Mouse (Mus musculus) ovary, postnatal 14 days (tissue): ENCODE data around the gene Tnk1.
"Not testable (repeated sequence)": the region's sequence is repeated elsewhere in the genome, so short reads cannot be mapped to it uniquely, and the experiment has no call there.

ENCODE experiments used
- DNase-seq: peaks from one replicate; pipeline ENCODE4 v3.0.0; 2022; ENCODE audit warnings: low spot score

Gene Tnk1

DNA sequence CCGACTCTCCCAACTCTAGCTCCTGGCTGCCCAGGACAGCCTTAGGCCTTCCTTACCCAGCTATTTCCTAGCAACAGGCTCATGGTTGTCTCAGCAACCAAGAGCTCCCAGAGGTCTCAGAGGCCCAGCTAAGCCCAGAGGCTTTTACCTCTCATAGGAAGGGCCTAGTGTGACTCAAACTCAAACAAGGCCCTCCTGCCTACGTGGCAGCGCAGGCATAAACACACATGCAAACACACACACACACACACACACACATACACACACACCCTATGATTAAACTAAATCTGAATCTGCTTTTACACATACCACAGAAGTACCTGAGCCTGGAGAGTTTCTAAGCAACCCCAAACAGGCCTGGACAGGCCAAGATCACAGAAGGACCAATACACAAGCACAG is 19.9 kb upstream of the Tnk1 start:
- DNase-seq = no peak

DNA sequence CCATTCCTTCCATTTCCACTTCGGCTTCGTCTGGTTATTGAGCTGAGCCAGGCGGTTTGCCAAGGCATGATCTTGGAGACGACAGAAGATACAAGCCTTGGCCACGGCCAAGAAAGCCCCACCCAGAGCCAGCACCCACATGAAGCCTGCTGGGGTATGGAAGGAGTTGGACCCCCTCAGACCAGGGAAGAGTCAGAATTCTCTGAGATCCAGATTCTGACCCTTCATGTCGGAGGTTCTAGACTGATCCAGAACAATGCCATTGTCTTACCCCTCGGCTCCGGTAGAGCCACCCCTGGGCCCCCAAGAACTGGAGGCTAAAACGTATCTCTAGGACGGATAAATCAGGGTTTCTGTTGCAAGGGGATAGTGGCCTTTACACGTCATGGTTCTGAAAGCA is 19.3 kb upstream of the Tnk1 start, which contains the start of gene Tmem95:
Tmem95 (minus strand) TSS at position 141 of the 400 bp plus-strand sequence.
- DNase-seq = no peak

DNA sequence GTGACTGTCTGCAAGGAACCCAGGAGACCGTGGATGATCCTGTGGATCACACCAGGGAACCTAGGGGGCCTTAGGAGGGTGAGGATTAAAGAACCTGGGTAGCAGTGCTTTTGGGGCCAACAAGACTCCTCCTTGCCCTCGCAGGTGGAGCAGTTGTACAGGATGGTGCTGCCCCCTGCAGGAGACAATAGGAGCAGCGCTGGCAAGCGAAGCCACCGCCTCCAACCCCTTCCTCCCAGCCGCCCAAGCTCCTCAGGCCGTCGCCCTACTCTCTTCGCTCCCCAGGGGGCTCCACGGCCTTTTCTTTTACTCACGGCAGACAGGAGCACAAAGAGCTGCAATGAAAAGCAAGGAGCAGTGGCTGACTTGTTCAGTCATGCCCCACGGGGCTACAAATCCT is 18.3 kb upstream of the Tnk1 start:
- DNase-seq = peak; percentile 87

DNA sequence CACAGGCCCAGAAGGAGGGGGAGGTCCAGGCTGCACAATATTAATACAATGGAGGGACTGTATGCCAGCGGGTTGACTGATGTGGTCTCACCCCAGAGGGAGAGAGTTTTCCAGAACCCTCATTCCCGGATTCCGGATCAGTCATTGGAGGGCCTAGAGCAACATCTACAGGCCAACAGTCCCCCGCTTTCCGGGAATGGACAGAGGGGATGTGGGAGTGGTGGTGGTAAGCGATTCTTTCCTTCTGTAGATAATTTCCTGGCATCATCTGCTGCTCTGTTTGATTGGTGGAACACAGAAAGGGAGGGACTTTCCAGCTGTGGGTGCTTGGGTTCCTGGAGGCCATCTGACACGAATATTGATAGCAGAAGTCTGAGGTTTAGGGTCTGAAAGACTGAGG is 17.7 kb upstream of the Tnk1 start:
- DNase-seq = no peak

DNA sequence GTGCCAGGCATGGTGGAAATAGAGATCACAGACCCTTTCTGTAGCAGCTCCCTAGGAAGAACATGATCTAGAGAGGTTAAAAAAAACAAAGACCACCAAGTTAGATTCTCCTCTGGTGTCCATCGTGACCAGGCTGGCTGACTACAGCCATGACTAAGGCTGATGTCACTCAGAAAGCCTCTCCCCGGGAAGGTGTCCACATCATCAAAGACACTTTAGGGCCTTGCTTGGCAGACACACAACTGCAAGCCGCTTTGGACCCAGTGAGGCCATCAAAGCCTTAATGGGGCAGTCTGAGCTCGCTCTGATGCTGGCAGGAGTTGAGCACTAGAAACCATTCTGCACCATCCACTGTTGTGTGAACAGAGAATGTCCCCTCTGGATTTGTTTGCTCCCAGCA is 13.9 kb upstream of the Tnk1 start:
- DNase-seq = no peak

DNA sequence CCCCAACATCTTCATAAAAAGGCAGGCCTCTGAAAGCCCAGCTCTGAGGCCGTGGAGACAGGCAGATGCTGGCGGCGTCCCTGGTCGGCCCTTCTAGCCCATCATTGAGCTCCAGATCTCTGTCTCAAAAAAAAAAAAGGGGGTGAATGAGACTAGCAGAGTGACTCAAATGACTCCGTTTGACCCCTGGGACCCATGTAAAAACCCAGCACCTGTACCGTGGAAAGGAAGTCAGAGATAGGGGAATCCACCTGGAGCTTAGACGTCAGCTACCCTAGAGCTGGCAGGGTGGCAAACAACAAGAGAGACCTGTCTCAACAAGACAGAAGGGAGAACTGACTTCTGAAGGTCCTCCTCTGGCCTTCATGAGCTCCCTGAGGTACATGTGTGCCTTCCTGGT is 13.3 kb upstream of the Tnk1 start:
- no peak for DNase-seq

DNA sequence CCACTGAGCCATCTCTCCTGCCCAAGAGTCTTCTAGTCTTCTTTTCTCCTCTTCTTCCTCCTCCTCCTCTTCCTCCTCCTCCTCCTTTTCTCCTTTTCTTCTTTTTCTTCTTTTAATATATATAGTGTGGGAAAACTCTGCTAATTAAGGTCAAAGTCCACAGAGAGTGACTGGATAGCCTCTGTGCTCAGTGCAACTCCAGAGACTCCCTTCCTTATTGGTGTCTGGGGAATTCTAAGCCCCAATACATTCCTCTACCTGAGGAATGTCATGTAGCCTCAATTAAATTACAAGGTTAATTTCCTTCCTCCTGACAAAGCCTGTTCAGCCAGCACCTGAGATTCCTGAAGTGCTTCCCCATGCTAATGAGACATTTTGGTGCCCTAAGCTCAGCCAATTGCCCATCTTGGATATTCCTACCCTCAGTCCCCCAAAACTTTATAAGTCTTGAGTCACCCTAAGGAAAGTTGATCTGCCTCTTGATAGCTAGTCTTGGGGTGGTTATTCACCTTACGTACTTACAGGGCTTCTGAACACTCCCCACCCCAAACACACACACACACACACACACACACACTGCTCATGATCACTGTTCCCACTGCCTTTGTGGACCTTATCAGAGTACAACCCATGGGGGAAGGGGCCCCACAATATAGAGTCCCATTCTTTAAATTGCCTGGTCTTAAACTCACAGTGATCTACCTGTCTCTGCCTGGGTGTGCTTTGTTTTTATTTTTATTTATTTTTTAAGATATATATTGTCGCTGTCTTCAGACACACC is 11.9 kb upstream of the Tnk1 start:
- DNase-seq = no peak

DNA sequence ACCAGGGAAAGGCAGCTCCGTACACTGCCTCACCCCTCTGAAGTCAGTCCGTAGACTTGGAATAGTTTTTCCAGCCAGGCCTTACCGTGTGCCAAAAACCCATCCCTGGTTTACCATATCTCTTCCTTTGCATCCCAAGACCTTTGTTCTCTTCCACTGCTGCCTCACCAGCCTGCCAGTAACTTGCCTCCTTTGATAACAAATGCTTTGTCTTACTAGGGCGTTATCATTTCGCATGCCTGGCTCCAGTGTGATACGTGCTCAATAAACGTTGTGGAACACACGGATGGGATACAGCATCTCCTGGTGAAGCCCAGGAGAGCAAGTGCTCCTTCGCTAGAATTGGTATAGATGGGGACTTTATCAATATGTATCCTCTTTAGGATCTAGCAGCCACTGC is 8.8 kb upstream of the Tnk1 start:
- no peak for DNase-seq

DNA sequence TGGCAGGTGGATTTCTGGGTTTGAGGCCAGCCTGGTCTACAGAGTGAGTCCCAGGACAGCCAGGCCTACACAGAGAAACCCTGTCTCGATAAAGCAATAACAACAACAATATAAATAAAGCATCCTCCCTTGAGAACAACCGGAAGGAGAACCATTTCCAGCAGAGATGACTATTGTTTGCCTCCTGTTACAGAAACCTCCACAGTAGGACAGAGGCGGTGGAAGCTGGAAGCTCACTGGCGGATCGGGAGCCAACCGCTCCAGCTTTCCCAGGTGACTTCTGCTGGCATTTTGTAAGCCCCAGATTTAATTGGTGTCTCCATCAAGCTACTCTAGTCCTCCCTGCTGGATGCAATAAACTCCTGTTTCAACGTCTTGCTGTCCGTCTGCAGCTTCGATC is 7.0 kb upstream of the Tnk1 start:
- no peak for DNase-seq

DNA sequence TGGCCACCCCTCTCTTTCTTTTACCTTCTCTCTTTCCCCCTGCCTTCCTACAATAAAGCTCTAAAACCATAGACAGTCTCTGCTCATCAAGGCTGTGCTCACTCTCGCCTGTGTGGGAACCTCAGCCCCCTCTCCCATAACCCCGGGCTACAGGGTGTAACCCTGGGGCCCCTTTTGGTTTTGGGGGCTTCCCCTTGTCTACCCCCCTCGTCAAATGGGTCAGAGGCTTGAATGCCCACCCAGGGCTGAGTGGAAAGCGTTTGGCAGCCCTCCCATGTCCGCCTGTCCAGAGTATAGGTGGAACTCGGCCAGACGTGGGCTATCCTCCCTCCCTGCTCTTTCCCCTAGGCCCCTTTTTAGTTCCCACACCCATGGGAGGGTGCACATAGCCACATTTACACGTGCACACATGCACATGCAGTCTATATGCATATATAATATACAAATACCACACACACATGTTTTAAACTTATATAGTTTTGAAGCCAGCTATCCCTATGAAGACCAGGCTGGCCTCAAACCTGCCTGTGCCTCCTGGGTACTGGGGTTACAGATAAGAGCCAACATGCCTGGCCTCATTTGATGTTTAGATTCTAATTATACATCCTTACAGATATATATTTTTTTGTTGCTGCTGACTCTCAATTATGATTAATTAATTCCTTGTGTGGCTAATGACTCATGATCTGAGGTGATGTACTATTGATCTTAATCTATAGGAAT is 5.8 kb upstream of the Tnk1 start:
- DNase-seq = no peak

DNA sequence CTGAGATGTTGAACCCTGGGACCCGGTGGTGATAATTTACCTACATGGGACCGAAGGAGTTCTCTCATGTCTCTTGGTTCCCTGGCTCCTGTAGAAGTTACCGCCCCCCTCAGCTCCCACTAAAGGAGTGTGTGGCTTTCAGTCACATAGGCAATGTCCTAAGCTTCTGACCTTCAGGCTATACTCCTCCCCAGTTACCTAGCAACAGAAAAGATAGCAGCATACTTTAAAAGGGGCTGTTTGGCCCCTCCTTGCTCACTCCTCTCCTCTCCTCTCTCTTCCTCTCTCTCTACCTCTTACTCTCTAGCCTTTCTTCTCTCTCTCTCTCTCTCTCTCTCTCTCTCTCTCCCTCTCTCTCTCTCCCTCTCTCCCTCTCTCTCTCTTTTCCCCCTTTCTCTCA is 5.2 kb upstream of the Tnk1 start:
- not testable (repeated sequence) for DNase-seq

DNA sequence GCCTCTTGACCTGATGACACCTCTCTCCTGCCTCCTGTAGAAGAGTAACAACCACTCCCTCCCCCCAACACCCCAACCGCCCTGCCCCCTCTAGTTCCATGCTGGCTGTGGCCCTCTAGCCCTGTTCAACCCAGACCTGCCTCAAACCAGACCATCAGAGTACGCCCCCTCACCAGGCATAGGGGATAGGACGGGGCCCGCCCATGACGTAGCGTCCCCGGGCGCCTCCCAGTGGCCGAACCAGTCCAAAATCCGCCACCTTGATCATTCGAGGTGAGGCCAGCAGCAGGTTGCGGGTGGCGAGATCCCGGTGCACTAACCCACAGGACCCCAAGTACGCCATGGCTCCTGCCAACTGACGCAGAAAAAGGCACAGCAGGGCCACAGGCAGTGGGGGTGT is 3.2 kb downstream of the Tnk1 start:
- no peak for DNase-seq

DNA sequence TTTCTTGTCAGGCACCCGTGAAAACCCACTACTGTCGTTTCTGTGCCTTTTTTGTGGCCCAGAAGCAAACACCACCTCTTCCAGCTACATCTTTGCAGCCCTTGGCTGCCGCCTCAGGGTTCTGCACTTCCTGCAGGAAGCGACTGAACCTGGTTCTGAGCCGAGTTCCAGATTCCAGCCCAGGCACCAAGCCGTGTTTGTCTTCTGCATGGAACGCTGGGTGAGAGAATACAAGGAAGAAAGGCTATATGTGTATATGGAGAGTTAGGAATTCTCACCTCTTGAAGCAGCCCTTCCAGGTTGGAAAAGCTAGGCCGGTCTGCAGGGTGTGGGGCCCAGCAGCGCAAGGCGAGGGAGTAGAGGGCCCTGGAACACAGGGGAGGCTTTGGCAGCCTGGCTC is 3.9 kb downstream of the Tnk1 start:
- DNase-seq = no peak

DNA sequence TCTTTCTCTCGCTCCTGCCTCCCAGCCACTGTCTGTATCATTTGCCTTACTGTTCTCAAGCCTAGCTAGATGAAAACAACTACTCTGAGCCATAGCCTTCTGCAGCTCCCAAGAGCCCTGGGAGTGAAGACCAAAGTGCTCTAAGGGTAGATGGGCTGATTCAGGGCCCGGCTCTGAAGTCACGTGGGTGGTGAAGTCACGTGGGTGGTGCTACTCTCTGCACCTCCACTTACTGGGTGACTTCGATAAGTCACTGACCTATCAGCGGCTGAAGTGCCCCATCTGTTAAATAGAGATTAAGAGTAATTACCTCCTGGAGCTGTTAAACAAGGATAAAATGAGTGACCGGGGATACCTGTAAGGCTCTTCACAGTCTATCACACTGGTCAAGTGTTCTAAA is 4.5 kb downstream of the Tnk1 start:
- DNase-seq = no peak

DNA sequence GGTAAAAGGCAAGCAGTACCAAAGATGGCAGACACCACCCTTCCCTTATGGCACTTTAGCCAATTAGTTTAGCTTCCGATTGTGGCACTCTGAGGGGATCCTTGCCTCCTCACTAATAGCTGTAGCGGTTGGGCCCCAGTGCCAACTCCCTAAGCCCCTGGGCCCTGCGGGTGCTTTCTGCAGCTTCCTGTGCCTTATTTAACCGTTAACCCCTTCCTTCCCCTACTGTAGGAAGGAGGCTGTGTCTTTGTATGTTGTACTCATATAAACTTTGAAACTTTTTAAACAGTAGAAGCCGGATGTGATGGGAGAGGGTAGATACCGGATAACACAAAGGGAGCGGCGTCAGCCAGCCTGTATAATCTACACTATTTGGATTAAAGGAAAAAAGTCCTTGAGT is 7.8 kb downstream of the Tnk1 start:
- DNase-seq = no peak

DNA sequence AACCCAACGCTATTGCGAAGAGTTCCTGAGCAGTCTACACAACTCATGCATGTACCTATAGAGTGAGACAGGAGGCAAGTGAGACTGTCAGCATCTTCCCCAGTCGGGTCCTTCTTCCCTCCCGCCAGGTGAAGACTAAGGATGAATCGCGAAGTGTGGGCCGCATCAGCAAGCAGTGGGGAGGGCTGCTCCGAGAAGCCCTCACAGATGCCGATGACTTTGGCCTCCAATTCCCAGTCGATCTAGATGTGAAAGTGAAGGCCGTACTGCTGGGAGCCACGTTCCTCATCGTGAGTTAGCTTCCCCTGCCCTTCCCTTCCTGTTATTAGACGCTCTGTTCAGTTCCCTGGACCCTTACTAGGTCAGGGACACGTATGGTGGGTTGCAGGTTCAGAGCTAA is 8.6 kb downstream of the Tnk1 start:
- DNase-seq = no peak

DNA sequence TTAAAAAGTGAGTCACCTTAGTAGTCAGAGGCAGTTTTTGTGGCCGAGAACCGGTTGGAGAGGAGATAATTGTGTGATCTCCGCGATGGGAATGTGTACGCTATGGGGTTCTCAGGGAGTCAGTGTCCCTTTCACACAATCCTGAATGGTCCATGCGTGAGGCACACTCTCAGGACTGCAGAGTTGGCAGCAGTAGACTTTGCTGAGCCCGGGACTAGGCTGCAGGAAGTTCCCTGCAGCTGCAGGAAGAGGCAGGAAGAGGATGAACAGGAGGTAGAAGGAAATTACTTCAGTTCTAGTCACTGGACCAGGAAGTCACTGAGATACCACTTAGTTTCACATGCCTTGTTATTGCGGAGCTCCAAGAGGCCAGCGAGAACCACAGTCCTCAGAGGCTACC is 9.4 kb downstream of the Tnk1 start:
- no peak for DNase-seq

DNA sequence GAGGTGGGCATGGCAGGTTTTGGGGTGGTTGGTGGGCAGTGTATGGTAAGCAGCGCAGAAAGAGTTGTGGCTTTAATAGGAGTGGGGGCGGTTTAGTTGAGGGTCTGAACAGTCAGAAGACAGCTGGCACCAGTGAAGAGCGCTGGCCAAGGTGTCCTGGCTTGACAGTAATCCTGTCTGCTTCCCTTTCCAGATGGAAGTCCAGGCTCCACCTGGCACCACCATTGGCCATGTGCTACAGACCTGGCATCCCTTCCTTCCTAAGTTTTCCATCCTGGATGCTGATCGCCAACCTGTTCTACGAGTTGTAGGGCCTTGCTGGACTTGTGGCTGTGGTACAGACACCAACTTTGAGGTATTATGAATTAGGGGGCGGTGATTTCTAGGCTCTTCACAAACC is 10.5 kb downstream of the Tnk1 start:
- DNase-seq = no peak

DNA sequence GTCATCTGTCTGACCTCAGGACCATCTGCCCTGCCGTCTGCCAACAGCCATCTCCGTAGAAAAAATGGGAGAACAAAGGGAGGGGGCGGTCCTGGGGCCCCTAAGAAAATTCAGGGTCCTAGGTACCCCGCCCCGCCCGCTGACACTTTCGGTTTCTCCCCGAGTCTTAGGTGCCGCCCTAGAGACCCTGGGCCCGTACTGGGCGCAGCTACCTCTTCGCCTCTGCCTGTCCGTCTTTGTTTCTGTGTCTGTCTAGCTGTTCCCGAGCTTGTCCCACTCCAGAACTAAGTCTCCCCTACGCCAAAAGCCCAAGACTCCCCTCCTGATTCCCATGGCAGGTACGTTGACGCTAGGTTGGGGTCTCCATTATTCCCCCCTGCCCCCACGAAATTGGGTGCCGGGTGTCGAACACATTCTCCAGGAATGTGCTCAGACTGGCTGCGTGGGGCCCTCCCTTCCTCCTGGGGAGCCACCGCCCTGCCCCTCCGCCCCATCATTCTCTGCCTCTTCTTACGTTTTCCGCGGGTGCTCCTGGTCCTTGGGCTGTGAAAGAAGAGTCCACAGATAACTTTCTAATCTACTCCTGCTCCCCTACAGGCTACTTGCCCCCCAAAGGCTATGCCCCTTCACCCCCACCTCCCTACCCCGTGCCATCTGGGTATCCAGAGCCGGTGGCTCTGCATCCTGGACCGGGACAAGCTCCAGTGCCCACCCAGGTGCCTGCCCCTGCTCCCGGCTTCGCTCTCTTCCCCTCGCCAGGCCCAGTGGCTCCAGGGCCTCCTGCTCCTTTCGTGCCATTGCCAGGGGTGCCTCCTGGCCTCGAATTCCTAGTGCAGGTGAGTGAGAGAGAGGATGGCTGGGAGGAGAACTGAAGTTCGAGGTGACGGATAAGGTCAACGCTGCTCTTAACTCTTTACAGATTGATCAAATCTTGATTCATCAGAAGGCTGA is 11.5 kb downstream of the Tnk1 start:
- no peak for DNase-seq

DNA sequence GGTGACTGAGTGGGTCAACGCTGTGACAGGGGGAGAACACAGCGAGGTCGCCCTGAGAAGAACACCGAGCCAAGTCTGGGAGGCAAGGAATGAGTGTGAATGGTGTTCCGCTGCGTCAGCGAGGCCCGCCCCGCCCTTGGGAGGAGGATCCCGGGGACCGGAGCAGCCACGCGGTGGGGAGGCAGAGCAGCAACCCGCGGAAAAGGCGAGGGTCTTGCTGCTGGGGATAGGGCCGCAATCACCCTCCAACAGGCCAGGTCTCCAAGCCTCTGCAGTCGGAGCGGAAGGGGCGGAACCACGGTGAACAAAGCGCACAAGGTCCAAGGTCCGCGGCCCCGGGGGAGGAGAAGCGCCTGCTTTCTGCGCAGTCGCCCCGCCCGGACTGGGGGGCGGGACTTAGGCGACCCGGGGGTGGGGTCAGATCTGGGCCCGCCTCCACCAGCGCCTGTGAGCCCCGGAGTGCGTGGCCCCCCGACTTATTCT is 12.3 kb downstream of the Tnk1 start, which contains the start of gene Plscr3:
Plscr3 (plus strand) TSS at position 179 of the 483 bp plus-strand sequence.
- DNase-seq = peak; percentile 90

DNA sequence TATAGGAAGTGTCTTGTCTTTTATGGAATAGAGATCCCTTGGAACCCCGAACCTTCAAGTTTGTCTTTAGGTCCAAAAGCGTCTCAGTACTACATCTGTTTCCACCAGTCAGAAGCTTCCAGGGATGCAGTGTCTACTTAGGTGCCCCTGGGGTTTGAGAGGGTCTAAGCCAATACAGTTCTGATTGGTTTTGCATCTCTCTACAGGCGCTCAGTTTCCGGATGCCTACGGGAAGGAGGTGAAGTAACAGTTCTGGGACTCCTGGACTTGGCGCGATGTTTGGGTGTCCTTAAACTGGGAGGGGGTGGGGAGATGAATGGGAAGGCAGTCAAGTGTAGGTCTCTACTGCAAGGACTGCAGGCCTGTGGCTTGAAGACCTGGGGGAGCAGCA is 19.8 kb downstream of the Tnk1 start:
- DNase-seq = no peak

DNA sequence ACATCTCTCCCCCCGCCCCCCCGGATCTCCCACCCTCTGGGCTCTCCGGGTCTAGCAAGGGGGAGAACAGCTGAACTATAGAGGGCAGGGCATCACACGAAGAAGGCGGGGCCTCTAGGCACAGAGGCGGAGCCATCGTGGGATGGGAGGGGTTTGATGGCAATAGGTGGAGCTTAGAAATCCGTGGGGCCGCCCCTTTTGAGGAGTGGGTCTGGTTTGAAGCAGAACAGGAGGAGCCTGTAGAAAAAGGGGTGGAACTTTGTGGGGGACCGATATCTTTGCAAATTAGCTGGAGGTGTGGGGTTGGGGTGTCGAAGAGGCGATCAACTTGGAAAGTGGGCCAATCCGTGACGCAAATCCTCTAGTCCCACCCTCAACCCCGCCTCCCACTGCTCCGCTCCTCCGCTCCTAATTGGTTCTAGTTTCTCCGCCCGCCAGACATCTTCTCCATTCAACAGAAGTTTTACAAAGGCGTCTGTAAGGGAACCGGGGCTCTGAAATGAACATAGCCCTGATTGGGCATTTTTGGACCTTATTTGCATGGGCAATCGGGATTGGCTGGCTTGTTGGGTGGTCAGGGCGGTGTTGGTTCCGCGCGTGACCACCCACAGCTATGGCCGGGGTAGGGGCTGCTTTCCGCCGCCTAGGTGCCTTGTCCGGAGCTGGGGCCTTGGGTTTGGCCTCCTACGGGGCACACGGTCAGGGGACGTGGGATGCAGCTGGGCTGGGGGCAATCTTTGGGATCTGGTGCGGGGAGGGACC is 20.4 kb downstream of the Tnk1 start, which contains the start of gene Tmem256:
Tmem256 (plus strand) TSS at position 563 of the 762 bp plus-strand sequence.
- DNase-seq = peak; percentile 93
